Comparison of ENCODE assay signal across 11 mouse cellular contexts in the genomic region with DNA sequence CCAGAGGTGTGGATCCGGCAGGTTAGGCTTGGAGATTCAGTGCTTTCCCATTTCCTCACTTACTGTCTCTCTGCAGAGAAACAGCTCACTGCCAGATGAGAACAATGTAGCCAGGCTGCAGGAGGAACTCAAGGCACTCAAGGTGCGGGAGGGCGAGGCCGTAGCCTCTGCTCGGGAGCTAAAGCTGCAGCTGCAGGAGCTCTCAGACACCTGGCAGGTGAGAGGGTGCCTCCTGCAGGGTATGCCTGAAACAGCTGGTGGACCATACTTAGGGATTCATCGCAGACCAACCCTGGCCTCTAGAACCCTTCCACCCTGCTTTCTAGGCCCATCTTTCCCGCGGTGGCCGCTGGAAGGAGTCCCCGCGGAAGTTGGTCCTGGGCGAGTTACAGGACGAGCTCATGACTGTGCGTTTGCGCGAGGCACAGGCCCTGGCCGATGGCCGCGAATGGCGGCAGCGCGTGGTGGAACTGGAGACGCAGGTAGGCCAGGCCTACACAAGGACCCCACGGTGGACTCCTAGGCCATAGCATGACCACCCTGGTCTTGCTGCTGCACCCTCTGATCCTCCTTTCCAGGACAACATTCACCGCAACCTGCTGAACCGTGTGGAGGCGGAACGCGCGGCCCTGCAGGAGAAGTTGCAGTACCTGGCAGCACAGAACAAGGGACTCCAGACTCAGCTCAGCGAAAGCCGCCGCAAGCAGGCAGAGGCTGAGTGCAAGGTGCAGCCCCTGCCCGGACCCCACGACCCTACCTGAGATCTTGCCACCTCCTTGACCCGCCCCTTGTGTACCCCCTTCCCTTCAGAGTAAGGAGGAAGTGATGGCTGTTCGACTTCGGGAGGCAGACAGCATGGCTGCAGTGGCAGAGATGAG. TPM values are rescaled to one million over a fixed set of nuclear protein-coding genes. Genes with fewer than 3 reads are reported as not detected.
DNase-seq lines count a peak whose midpoint lies in the region; ATAC-seq lines count a peak whose summit lies in the region.
"Had no signal": no experiment of that assay in that cellular context is flagged by ENCODE, and none has a peak within 500 bp of the region (broad histone marks: within the 10 kb centered on the region; RNA-seq: fewer than 3 reads in every experiment).

No protein-coding gene starts in this region.

- no peak for DNase-seq in kidney, adult 8-10 months
- peak; percentile 73 for DNase-seq in ZHBTc4 (ENCODE audit: low read depth, low spot score)
- no peak for DNase-seq in hindbrain, embryonic 11.5 days (ENCODE audit: low spot score)
- DNase-seq in left cerebral cortex, postnatal 36 days (ENCODE audit: low spot score in 2 of 2): no peak
- DNase-seq in cerebellum, adult 8-10 months: no peak
- DNase-seq in ovary, adult 18-20 months (ENCODE audit: low spot score): no peak
- DNase-seq: thymus, postnatal 25 days had no signal

- H3K9me3 ChIP-seq in kidney, embryonic 15.5 days (replicated peaks): no peaks in the 10 kb centered on the region
- no peaks in the 10 kb centered on the region for H3K9me3 ChIP-seq in hindbrain, embryonic 11.5 days (ENCODE audit: control insufficient read depth, low read length)
- H3K9me3 ChIP-seq in midbrain, embryonic 12.5 days: no peaks in the 10 kb centered on the region

- H3K27ac ChIP-seq in kidney, embryonic 15.5 days: no peak overlapping the region
- no peak overlapping the region for H3K27ac ChIP-seq in hindbrain, embryonic 11.5 days (ENCODE audit: low read depth, low read length)
- H3K27ac ChIP-seq in midbrain, embryonic 12.5 days (replicated peaks): no peak overlapping the region

- peaks cover 33% of the 10 kb centered on the region for H3K27me3 ChIP-seq in kidney, embryonic 15.5 days
- peaks cover 28% of the 10 kb centered on the region for H3K27me3 ChIP-seq in hindbrain, embryonic 11.5 days (ENCODE audit: control insufficient read depth, insufficient read depth, low read length)
- H3K27me3 ChIP-seq in midbrain, embryonic 12.5 days: peaks cover 50% of the 10 kb centered on the region

- ATAC-seq in kidney, embryonic 15.5 days (replicated peaks; ENCODE audit: low FRiP score): peak; percentile 52
- 0 out of 2 replicates have a peak, but pooled peaks have one; percentile 1 for ATAC-seq in hindbrain, embryonic 11.5 days (ENCODE audit: low FRiP score)
- peak; percentile 14; the same call in 1 of the 2 replicates for ATAC-seq in midbrain, embryonic 12.5 days (ENCODE audit: low FRiP score, low read depth)

- peaks cover 21% of the 10 kb centered on the region for H3K4me1 ChIP-seq in kidney, embryonic 15.5 days
- no peaks in the 10 kb centered on the region; the same call in none of the 2 replicates for H3K4me1 ChIP-seq in hindbrain, embryonic 11.5 days (replicated peaks; ENCODE audit: control insufficient read depth, insufficient read depth, low read length)
- peaks cover 12% of the 10 kb centered on the region; the same call in 1 of the 2 replicates for H3K4me1 ChIP-seq in midbrain, embryonic 12.5 days

- H3K4me3 ChIP-seq in kidney, embryonic 15.5 days (replicated peaks): peak overlapping the region; percentile 22
- H3K4me3 ChIP-seq in hindbrain, embryonic 11.5 days (ENCODE audit: low read depth, low read length): no peak overlapping the region
- no peak overlapping the region for H3K4me3 ChIP-seq in midbrain, embryonic 12.5 days

- WGBS in kidney, embryonic 15.5 days: 20% methylated on average over 38 of the region's 38 CpGs
- 12% methylated on average over 38 of the region's 38 CpGs for WGBS in hindbrain, embryonic 11.5 days
- 14% methylated on average over 38 of the region's 38 CpGs for WGBS in midbrain, embryonic 12.5 days

- intact Hi-C loops in left cerebral cortex, postnatal 36 days (cut with DNase I): loop anchor here (1.0 kb wide), 1 partner anchor 12 kb away; the partner anchor contains the start of gene Prr36

- H3K9ac ChIP-seq in kidney, embryonic 15.5 days: 0 out of 2 replicates have a peak overlapping the region, but pooled peaks have one; percentile 11
- H3K9ac ChIP-seq in hindbrain, embryonic 11.5 days (ENCODE audit: low read depth, low read length): no peak overlapping the region
- H3K9ac ChIP-seq in midbrain, embryonic 12.5 days (replicated peaks): no peak overlapping the region

- peaks cover 14% of the 10 kb centered on the region for H3K36me3 ChIP-seq in kidney, embryonic 15.5 days
- H3K36me3 ChIP-seq in hindbrain, embryonic 11.5 days (ENCODE audit: control insufficient read depth, insufficient read depth, low read length): peaks cover 7% of the 10 kb centered on the region; the same call in 1 of the 2 replicates
- peaks cover 70% of the 10 kb centered on the region for H3K36me3 ChIP-seq in midbrain, embryonic 12.5 days

- H3K4me2 ChIP-seq in kidney, embryonic 15.5 days: peak overlapping the region; percentile 52
- H3K4me2 ChIP-seq in hindbrain, embryonic 11.5 days (replicated peaks; ENCODE audit: low read depth, low read length): no peak overlapping the region
- H3K4me2 ChIP-seq in midbrain, embryonic 12.5 days (replicated peaks): no peak overlapping the region

RNA-seq across cellular contexts. Expression of gene Prr36, which starts 11.8 kb away (rescaled TPM):
- 4.4 and 4.9 TPM in 2 replicates for polyA plus RNA-seq in kidney, embryonic 15.5 days (2015; fragmentation: Nextera tagmentation; extraction: Ambion mirVana)
- polyA plus RNA-seq in hindbrain, embryonic 11.5 days (2014; fragmentation: Nextera tagmentation; extraction: Ambion mirVana): 29.0 and 33.5 TPM in 2 replicates
- 37.1 and 47.6 TPM in 2 replicates for polyA plus RNA-seq in midbrain, embryonic 12.5 days (2016; fragmentation: Nextera tagmentation; extraction: Ambion mirVana)
- 10 to 100 TPM; 47.8 to 48.7 TPM for total RNA-seq in left cerebral cortex, postnatal 36 days (2021)
- total RNA-seq: gastrocnemius, adult 8-10 months had no signal

RNA-seq across cellular contexts. Expression of gene Lrrc8e, which starts 21.1 kb away (rescaled TPM):
- 0.78 and 1.0 TPM in 2 replicates for polyA plus RNA-seq in kidney, embryonic 15.5 days (2015; fragmentation: Nextera tagmentation; extraction: Ambion mirVana)
- 0.06 TPM in 1 of 2 replicates, not detected in the other for polyA plus RNA-seq in hindbrain, embryonic 11.5 days (2014; fragmentation: Nextera tagmentation; extraction: Ambion mirVana)
- 0.13 TPM in 2 replicates for polyA plus RNA-seq in midbrain, embryonic 12.5 days (2016; fragmentation: Nextera tagmentation; extraction: Ambion mirVana)
- not detected for total RNA-seq in left cerebral cortex, postnatal 36 days (2021)

RNA-seq across cellular contexts. Expression of gene Map2k7, which starts 33.1 kb away (rescaled TPM):
- polyA plus RNA-seq in kidney, embryonic 15.5 days (2015; fragmentation: Nextera tagmentation; extraction: Ambion mirVana): 28.0 and 31.5 TPM in 2 replicates
- 20.4 and 22.4 TPM in 2 replicates for polyA plus RNA-seq in hindbrain, embryonic 11.5 days (2014; fragmentation: Nextera tagmentation; extraction: Ambion mirVana)
- 45.1 and 48.4 TPM in 2 replicates for polyA plus RNA-seq in midbrain, embryonic 12.5 days (2016; fragmentation: Nextera tagmentation; extraction: Ambion mirVana)
- total RNA-seq in left cerebral cortex, postnatal 36 days (2021): 10 to 100 TPM; 96.5 to 97.2 TPM

RNA-seq across cellular contexts. Expression of gene Gm49320, which starts 33.2 kb away (rescaled TPM):
- polyA plus RNA-seq in kidney, embryonic 15.5 days (2015; fragmentation: Nextera tagmentation; extraction: Ambion mirVana): 0.86 and 0.91 TPM in 2 replicates
- polyA plus RNA-seq in hindbrain, embryonic 11.5 days (2014; fragmentation: Nextera tagmentation; extraction: Ambion mirVana): 0.81 and 1.2 TPM in 2 replicates
- polyA plus RNA-seq in midbrain, embryonic 12.5 days (2016; fragmentation: Nextera tagmentation; extraction: Ambion mirVana): 1.5 and 1.6 TPM in 2 replicates
- 1 to 10 TPM in 1 of 2 experiments, not detected in 1; 1.4 TPM for total RNA-seq in left cerebral cortex, postnatal 36 days (2021)
- total RNA-seq: gastrocnemius, adult 8-10 months; MEL had no signal

RNA-seq across cellular contexts. Expression of gene Evi5l, which starts 39.1 kb away (rescaled TPM):
- 23.7 and 28.8 TPM in 2 replicates for polyA plus RNA-seq in kidney, embryonic 15.5 days (2015; fragmentation: Nextera tagmentation; extraction: Ambion mirVana)
- 28.1 and 33.5 TPM in 2 replicates for polyA plus RNA-seq in hindbrain, embryonic 11.5 days (2014; fragmentation: Nextera tagmentation; extraction: Ambion mirVana)
- polyA plus RNA-seq in midbrain, embryonic 12.5 days (2016; fragmentation: Nextera tagmentation; extraction: Ambion mirVana): 60.4 and 64.5 TPM in 2 replicates
- total RNA-seq in left cerebral cortex, postnatal 36 days (2021): 100 to 1,000 TPM; 104 to 117 TPM

Comparison
In these comparisons a context has a peak if more than half of its experiments do, and no peak if none do; other contexts are left out.
1. ATAC-seq: peak in every context shown above with its lines; median percentile 52 in kidney, embryonic 15.5 days; 14 in midbrain, embryonic 12.5 days; 1 in hindbrain, embryonic 11.5 days.